Mouse (Mus musculus) urinary bladder, postnatal 14 days (tissue): ENCODE measurements around the gene Cited4.
A peak's percentile ranks its signal among the peaks of the same experiment; 100 is the strongest.

ENCODE experiments used
- DNase-seq: peaks from one replicate; pipeline ENCODE4 v3.0.0; 2021; ENCODE audit warnings: low spot score

The Cited4 gene

GRCm38 (mm10) chr4:120680953-120681352 lies 14.6 kb downstream of the Cited4 start:
- peak; percentile 24 for DNase-seq

- peak; percentile 54 for DNase-seq
These were observed 15.8 kb downstream of the Cited4 start for GRCm38 (mm10) chr4:120682168-120682567.

GRCm38 (mm10) chr4:120683278-120683997 lies 17.1 kb downstream of the Cited4 start:
- no peak for DNase-seq

- DNase-seq: no peak
These were observed 20.9 kb downstream of the Cited4 start for GRCm38 (mm10) chr4:120687282-120687681.

- no peak for DNase-seq
These were observed 22.9 kb downstream of the Cited4 start for GRCm38 (mm10) chr4:120689317-120689716.

GRCm38 (mm10) chr4:120692717-120693116 lies 26.3 kb downstream of the Cited4 start:
- DNase-seq: peak; percentile 67

GRCm38 (mm10) chr4:120697353-120697752 lies 31.0 kb downstream of the Cited4 start:
- DNase-seq: no peak

- DNase-seq: no peak
These were observed 31.6 kb downstream of the Cited4 start for GRCm38 (mm10) chr4:120697799-120698484.

- DNase-seq: no peak
These were observed 34.8 kb downstream of the Cited4 start for GRCm38 (mm10) chr4:120701180-120701579.

GRCm38 (mm10) chr4:120702056-120702455 lies 35.7 kb downstream of the Cited4 start:
- no peak for DNase-seq

- no peak for DNase-seq
These were observed 36.1 kb downstream of the Cited4 start for GRCm38 (mm10) chr4:120702511-120702910.

GRCm38 (mm10) chr4:120712236-120712635 lies 45.9 kb downstream of the Cited4 start:
- DNase-seq: no peak

- no peak for DNase-seq
These were observed 46.6 kb downstream of the Cited4 start for GRCm38 (mm10) chr4:120713021-120713420.

- no peak for DNase-seq
These were observed 47.6 kb downstream of the Cited4 start for GRCm38 (mm10) chr4:120713856-120714497.

- DNase-seq: peak; percentile 69
These were observed 49.8 kb downstream of the Cited4 start for GRCm38 (mm10) chr4:120716141-120716571.

GRCm38 (mm10) chr4:120716765-120717164 lies 50.4 kb downstream of the Cited4 start:
- no peak for DNase-seq
